Mouse (Mus musculus) subcutaneous adipose tissue, adult 2 months (tissue): ENCODE results near the gene Slc17a4. TPM values are rescaled to one million over a fixed set of nuclear protein-coding genes. Genes with fewer than 3 reads are reported as not detected.

Experiments used
- polyA plus RNA-seq: library from polyadenylated mRNA; depleted of rRNA; stranded (reverse); fragments of >200 nt; gene quantifications from 2 replicates; pipeline ENCODE4 v1.2.3, GENCODE M21; 2012; ENCODE audit warnings: low replicate concordance; rRNA removed

The Slc17a4 gene
- not detected in 2 replicates for polyA plus RNA-seq

GRCm38 (mm10) chr13:23914376-23915167, at the start of gene Slc17a4:
Gene Slc17a4, minus strand, starts transcription at chr13:23915009.

GRCm38 (mm10) chr13:23934211-23934520, 19.4 kb upstream of the Slc17a4 start, which contains the start of gene Hist1h2aa:
Gene Hist1h2aa, plus strand, starts transcription at chr13:23934462.

GRCm38 (mm10) chr13:23933421-23934210, 18.8 kb upstream of the Slc17a4 start, which contains the start of gene Hist1h2ba:
Gene Hist1h2ba, minus strand, starts transcription at chr13:23934156.

GRCm38 (mm10) chr13:23867405-23867804, 47.4 kb downstream of the Slc17a4 start, which contains the start of gene Slc17a1:
Gene Slc17a1, plus strand, starts transcription at chr13:23867750.

Other genes starting within 250 kb of the Slc17a4 start
- 0.29 and 0.85 TPM in 2 replicates for gene Hist1h2ac, start 231.1 kb downstream of the Slc17a4 start, polyA plus RNA-seq
- gene Hist1h2bc, start 230.8 kb downstream of the Slc17a4 start, polyA plus RNA-seq, result 245 and 394 TPM in 2 replicates
- gene Hist1h1t, start 219.2 kb downstream of the Slc17a4 start, polyA plus RNA-seq, result not detected in 2 replicates
- gene Hist1h4c, start 216.6 kb downstream of the Slc17a4 start, polyA plus RNA-seq, result 5.8 TPM in 2 replicates
- 45.6 and 144 TPM in 2 replicates for gene Hfe, start 204.2 kb downstream of the Slc17a4 start, polyA plus RNA-seq
- gene Hist1h1c, start 176.2 kb downstream of the Slc17a4 start, polyA plus RNA-seq, result 73.0 and 92.8 TPM in 2 replicates
- gene Hist1h3c, start 169.4 kb downstream of the Slc17a4 start, polyA plus RNA-seq, result 0.89 and 13.7 TPM in 2 replicates
- 7.3 and 9.2 TPM in 2 replicates for gene Hist1h2bb, start 168.3 kb downstream of the Slc17a4 start, polyA plus RNA-seq
- 1.4 and 13.7 TPM in 2 replicates for gene Hist1h2ab, start 163.9 kb downstream of the Slc17a4 start, polyA plus RNA-seq
- gene Hist1h3b, start 162.7 kb downstream of the Slc17a4 start, polyA plus RNA-seq, result 2.3 and 17.2 TPM in 2 replicates
- gene Hist1h4b, start 158.0 kb downstream of the Slc17a4 start, polyA plus RNA-seq, result 7.7 TPM in 1 of 2 replicates, not detected in the other
- 7.6 and 9.8 TPM in 2 replicates for gene Hist1h4a, start 153.8 kb downstream of the Slc17a4 start, polyA plus RNA-seq
- gene Hist1h3a, start 152.6 kb downstream of the Slc17a4 start, polyA plus RNA-seq, result 1.3 and 14.9 TPM in 2 replicates
- gene Hist1h1a, start 151.3 kb downstream of the Slc17a4 start, polyA plus RNA-seq, result 0.17 and 0.86 TPM in 2 replicates
- 0.24 TPM in 1 of 2 replicates, not detected in the other for gene Trim38, start 145.1 kb downstream of the Slc17a4 start, polyA plus RNA-seq
- gene Slc17a2, start 108.0 kb downstream of the Slc17a4 start, polyA plus RNA-seq, result not detected in 2 replicates
- not detected in 2 replicates for gene Slc17a3, start 75.6 kb downstream of the Slc17a4 start, polyA plus RNA-seq
- not detected in 2 replicates for gene Slc17a1, start 47.3 kb downstream of the Slc17a4 start, polyA plus RNA-seq
- not detected in 2 replicates for gene Hist1h2ba, start 19.1 kb upstream of the Slc17a4 start, polyA plus RNA-seq
- not detected in 2 replicates for gene Hist1h2aa, start 19.5 kb upstream of the Slc17a4 start, polyA plus RNA-seq
- gene Scgn, start 76.2 kb upstream of the Slc17a4 start, polyA plus RNA-seq, result not detected in 2 replicates